Mouse (Mus musculus) urinary bladder, postnatal 0 days (tissue): ENCODE measurements around the gene Efhd2. TPM values are rescaled to one million over a fixed set of nuclear protein-coding genes. Genes with fewer than 3 reads are reported as not detected.

Experiments used
- polyA plus RNA-seq: library from polyadenylated mRNA; unstranded; fragments of >200 nt; fragmentation: Nextera tagmentation; extraction: Ambion mirVana; gene quantifications from 2 replicates; pipeline ENCODE4 v1.2.1, GENCODE M21; 2015

The Efhd2 gene
- 76.9 and 80.6 TPM in 2 replicates for polyA plus RNA-seq

GRCm38 (mm10) chr4:141874601-141875460 lies at the start of gene Efhd2:
TSS of gene Efhd2 (minus strand) at chr4:141874920.

GRCm38 (mm10) chr4:141845999-141846398 lies 28.7 kb downstream of the Efhd2 start, which contains the start of gene Ctrc:
TSS of gene Ctrc (minus strand) at chr4:141846359.

GRCm38 (mm10) chr4:141826060-141826459 lies 48.7 kb downstream of the Efhd2 start, which contains the start of gene Cela2a:
TSS of gene Cela2a (minus strand) at chr4:141826160.

Other genes with a start within 250 kb of the Efhd2 start
- 3.6 and 3.7 TPM in 2 replicates for gene Plekhm2, start 210.0 kb downstream of the Efhd2 start, polyA plus RNA-seq
- not detected in 2 replicates for gene Rsc1a1, start 189.3 kb downstream of the Efhd2 start, polyA plus RNA-seq
- gene Ddi2, start 151.5 kb downstream of the Efhd2 start, polyA plus RNA-seq: 25.7 and 29.0 TPM in 2 replicates
- gene Agmat, start 128.2 kb downstream of the Efhd2 start, polyA plus RNA-seq: 0.20 TPM in 1 of 2 replicates, not detected in the other
- gene Dnajc16, start 84.0 kb downstream of the Efhd2 start, polyA plus RNA-seq: 7.7 and 9.1 TPM in 2 replicates
- 11.0 and 14.0 TPM in 2 replicates for gene Casp9, start 81.3 kb downstream of the Efhd2 start, polyA plus RNA-seq
- not detected in 2 replicates for gene Cela2a, start 48.8 kb downstream of the Efhd2 start, polyA plus RNA-seq
- gene Ctrc, start 28.6 kb downstream of the Efhd2 start, polyA plus RNA-seq: not detected in 2 replicates
- gene Fhad1, start 140.2 kb upstream of the Efhd2 start, polyA plus RNA-seq: 0.88 and 1.2 TPM in 2 replicates
- gene Tmem51, start 209.4 kb upstream of the Efhd2 start, polyA plus RNA-seq: 42.1 and 45.6 TPM in 2 replicates